Mouse (Mus musculus): ENCODE results near the gene Mfsd14a.

GRCm38 (mm10) chr3:116652033-116652446 lies 10.4 kb downstream of the Mfsd14a start:
- TF ChIP-seq CTCF (conservative IDR thresholded peaks at IDR 0.05; ENCODE audit: low read length) (no peak), POU5F1 (IDR thresholded peaks at IDR 0.05; ENCODE audit: borderline replicate concordance, low read length) (no peak)

Data from E14TG2a.4 (cell line).